Comparison of ENCODE assay signal across 8 mouse cellular contexts in genomic region chr3:79936213-79936612, GRCm38 (mm10). TPM values are rescaled to one million over a fixed set of nuclear protein-coding genes. Genes with fewer than 3 reads are reported as not detected.
A peak's percentile ranks its signal among the peaks of the same experiment; 100 is the strongest.
DNase-seq lines count a peak whose midpoint lies in the region.

No protein-coding gene starts in this region.

- DNase-seq in adrenal gland, postnatal 36 days, result peak; percentile 4 to 9
- no peak for DNase-seq in adrenal gland, adult 8-10 months
- DNase-seq in embryo, embryonic 9.5 days (ENCODE audit: extremely low spot score), result peak; percentile 29
- peak; percentile 65 to 70 for DNase-seq in heart, postnatal 10 days
- DNase-seq in lung, postnatal 4 days, result peak; percentile 29 to 45
- DNase-seq in right cerebral cortex, adult 18-20 months, result no peak
- DNase-seq in spleen, postnatal 4 days (ENCODE audit: low spot score in 2 of 2), result no peak
- no peak for DNase-seq in layer of hippocampus, postnatal 36 days

- intact Hi-C loops in heart, postnatal 10 days (cut with DNase I), result loop anchor here (5.0 kb wide), 1 partner anchor 61 kb away; no protein-coding TSS in a partner anchor

RNA-seq across cellular contexts. Expression of gene Fam198b, which starts 51.9 kb away (rescaled TPM):
- 10 to 100 TPM; 10.6 to 31.6 TPM for total RNA-seq in adrenal gland, postnatal 36 days (2021)
- total RNA-seq in adrenal gland, adult 8-10 months (2022), result 10 to 100 TPM in 2 of 4 experiments, 1 to 10 TPM in 2; 2.9 to 39.5 (median 10.6) TPM
- 10 to 100 TPM; 73.6 to 85.2 TPM for total RNA-seq in heart, postnatal 10 days (2021)
- 1 to 10 TPM; 5.1 to 7.0 TPM for total RNA-seq in layer of hippocampus, postnatal 36 days (2021)

Comparison
In these comparisons a context has a peak if more than half of its experiments do, and no peak if none do; other contexts are left out.
1. DNase-seq: peak in adrenal gland, postnatal 36 days (2 of 2), embryo, embryonic 9.5 days (single experiment), heart, postnatal 10 days (2 of 2) and lung, postnatal 4 days (2 of 2); none in adrenal gland, adult 8-10 months (single experiment), right cerebral cortex, adult 18-20 months (single experiment), spleen, postnatal 4 days (0 of 2) and layer of hippocampus, postnatal 36 days (0 of 2).